Mouse (Mus musculus) gastrocnemius, postnatal 14 days (tissue): ENCODE measurements around the gene Btg1-ps1. TPM values are rescaled to one million over a fixed set of nuclear protein-coding genes. Genes with fewer than 3 reads are reported as not detected.
"Not testable (repeated sequence)": the region's sequence is repeated elsewhere in the genome, so short reads cannot be mapped to it uniquely, and the experiment has no call there.

ENCODE experiments used
- DNase-seq: peaks from one replicate; pipeline ENCODE4 v3.0.0; 2021; ENCODE audit warnings: mixed read lengths
- intact Hi-C: fragments of 180-260 bp; cut with DNase I; formaldehyde crosslinking; loops from one replicate; pipeline ENCODE4 v1.15.1; 2025; ENCODE audit warnings: low total_unique reads
- long read RNA-seq, 2 experiments: library from polyadenylated mRNA; stranded (forward); transcript quantifications; one replicate each; pipeline ENCODE4 v2.0.0; 2021
- total RNA-seq, 2 experiments: library from RNA; stranded (reverse); gene quantifications; 2 replicates each; pipeline ENCODE4 v1.2.3; 2021

Gene Btg1-ps1
- total RNA-seq, result not detected
- long read RNA-seq, experiment 1, result 0 reads
- long read RNA-seq, experiment 2, result 0 reads

DNA sequence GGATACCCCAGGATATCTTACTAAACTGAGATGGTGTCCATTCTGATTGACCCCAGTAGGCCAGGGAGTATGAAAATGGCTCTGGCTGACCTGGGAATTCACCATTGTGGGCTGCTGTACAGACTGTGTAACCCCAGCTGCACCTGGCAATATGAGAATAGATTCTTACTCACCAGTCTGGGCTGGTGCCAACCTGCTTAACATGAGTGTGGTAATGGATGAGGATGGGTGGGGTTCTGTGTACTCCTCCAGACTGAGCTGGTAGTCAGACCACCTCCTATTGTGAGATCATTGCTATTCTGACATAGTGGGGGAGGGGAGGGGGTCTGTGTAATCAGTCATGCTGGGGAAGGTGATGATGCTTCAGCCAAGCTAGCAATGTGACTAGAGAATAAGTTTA is at the start of gene Btg1-ps1:
Gene Btg1-ps1, minus strand, starts transcription at position 219 of the 400 bp plus-strand sequence.
- intact Hi-C loops, DNase-seq: not testable (repeated sequence)

DNA sequence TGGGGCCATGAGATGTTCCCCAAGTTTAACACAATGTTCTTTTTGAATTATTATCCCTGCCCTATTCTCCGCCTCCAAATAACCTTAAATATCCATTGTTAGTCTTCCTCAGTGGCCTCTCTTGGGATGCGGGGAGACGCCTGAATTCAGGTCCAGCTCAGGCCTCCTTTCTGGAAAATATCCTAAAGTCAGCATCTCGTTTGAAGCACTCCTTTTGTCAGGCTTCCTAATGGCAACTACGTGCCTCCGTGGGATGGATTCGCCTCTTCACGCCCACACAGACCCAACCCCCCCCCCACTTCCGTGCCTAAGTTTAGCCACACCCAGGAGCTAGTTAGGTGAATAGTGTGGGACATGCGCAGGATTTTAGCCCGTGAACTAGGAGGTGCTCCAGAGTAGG is 47.6 kb upstream of the Btg1-ps1 start, which contains the start of gene Rhox10:
Gene Rhox10, plus strand, starts transcription at position 301 of the 400 bp plus-strand sequence.
- intact Hi-C loops, result no loop called here
- no peak for DNase-seq

DNA sequence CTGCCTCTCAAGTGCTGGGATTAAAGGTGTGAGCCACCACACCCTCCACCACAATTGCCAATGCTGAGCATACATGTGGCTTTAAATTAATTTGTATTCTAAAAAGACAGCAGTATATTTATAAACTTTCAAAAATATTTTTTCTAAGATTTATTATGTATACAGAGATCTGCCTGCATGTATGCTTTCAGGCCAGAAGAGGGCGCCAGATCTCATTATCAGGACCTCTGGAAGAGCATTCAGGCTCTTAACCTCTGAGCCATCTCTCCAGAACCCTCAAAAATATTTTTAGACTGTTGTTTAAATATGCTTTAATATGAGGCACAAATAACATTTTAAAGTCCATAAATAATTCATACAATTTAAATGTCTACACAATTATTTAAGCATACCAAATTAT is 42.9 kb upstream of the Btg1-ps1 start:
- intact Hi-C loops, result no loop called here

DNA sequence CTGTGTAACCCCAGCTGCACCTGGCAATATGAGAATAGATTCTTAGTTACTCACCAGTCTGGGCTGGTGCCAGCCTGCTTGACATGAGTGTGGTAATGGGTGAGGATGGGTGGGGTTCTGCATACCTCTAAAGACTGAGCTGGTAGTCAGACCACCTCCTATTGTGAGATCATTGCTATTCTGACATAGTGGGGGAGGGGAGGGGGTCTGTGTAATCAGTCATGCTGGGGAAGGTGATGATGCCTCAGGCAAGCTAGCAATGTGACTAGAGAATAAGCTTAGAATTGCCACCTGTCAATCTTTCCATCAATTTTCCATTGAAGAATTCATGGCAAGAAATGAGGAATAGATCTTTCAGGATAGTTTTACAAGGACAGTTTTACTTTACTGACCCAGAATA is 24.4 kb upstream of the Btg1-ps1 start, which contains the start of gene Btg1-ps2:
Gene Btg1-ps2, minus strand, starts transcription at position 101 of the 400 bp plus-strand sequence.
- intact Hi-C loops, DNase-seq: not testable (repeated sequence)

More for the DNA sequence above, 42.9 kb upstream of the Btg1-ps1 start:
- DNase-seq, result no peak

DNA sequence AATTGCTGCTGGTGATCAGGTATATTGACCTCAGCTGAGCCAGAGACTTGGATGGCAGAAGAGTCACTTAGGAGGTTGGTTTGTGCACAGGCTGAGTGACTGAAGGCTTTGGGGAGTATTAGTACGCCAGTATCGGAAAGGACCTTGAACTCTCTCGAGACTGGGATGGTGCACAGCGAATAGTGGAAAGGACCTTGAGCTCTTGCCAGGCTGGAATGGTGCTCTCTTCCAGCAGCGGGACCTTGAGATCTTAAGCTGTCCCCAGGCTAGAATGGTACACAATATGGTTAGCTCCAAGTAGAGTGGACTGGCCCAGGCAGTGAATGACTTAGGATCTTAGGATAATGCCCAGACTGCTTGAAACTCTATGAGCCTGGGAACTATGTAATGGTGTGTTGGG is 21.1 kb upstream of the Btg1-ps1 start:
- DNase-seq, result no peak
- intact Hi-C loops, result no loop called here

DNA sequence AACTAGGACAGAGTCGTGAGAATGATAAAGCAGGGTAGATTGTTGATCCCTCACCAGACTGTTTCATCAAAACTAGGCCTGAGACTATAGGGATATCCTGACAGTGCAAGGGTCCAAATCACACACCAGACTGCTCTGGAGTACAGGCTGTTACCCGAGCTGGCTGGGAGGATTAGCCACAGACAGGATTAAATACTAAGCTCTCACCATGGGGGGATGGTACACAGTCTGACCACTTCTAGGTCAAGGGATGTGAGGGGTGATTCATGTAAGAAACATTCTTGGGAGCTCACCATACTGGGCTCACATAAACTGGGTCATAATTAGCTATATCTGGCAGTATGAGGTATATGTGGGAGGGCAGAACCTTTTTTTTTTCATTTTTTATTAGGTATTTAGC is 15.2 kb upstream of the Btg1-ps1 start:
- intact Hi-C loops, result no loop called here
- DNase-seq, result no peak

DNA sequence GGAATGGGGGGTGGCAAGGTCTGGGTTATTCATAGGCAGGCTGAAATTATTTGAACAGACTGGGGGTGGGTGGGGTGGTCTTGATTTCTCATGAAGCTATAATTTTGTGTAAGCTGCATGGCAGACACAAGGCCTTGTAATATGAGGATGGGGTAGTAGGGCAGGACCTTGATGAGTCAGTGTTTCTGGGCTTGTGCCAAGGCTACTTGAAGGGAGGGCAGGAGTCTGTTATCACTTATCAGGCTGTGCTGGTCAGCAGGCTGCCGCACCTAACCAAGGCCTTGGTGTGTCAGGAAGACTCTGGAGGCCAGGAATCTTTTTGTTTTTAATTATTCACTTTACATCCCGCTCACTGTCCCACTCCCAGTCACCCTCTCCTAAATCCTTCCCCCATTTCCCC is 9.9 kb downstream of the Btg1-ps1 start:
- DNase-seq, result no peak
- intact Hi-C loops, result no loop called here

Other genes starting within 250 kb of the Btg1-ps1 start
- not detected for gene Rhox5, start 214.0 kb downstream of the Btg1-ps1 start, total RNA-seq
- not detected for gene Rhox6, start 191.9 kb downstream of the Btg1-ps1 start, total RNA-seq
- gene Rhox7a, start 187.1 kb downstream of the Btg1-ps1 start, total RNA-seq, result not detected
- not detected for gene Rhox8, start 139.9 kb downstream of the Btg1-ps1 start, total RNA-seq
- not detected for gene Rhox7b, start 121.6 kb downstream of the Btg1-ps1 start, total RNA-seq
- gene Rhox9, start 117.0 kb downstream of the Btg1-ps1 start, total RNA-seq, result not detected
- gene Btg1-ps2, start 24.3 kb upstream of the Btg1-ps1 start, total RNA-seq, result not detected
- gene Rhox10, start 47.7 kb upstream of the Btg1-ps1 start, total RNA-seq, result not detected
- gene Rhox11, start 66.3 kb upstream of the Btg1-ps1 start, total RNA-seq, result not detected
- gene Rhox12, start 92.1 kb upstream of the Btg1-ps1 start, total RNA-seq, result not detected
- not detected for gene Rhox13, start 102.4 kb upstream of the Btg1-ps1 start, total RNA-seq
- gene Zbtb33, start 171.0 kb upstream of the Btg1-ps1 start, total RNA-seq, result 1 to 10 TPM; 6.8 to 7.3 TPM
- gene Tmem255a, start 233.6 kb upstream of the Btg1-ps1 start, total RNA-seq, result 1 to 10 TPM; 2.8 to 4.4 TPM